Mouse (Mus musculus): ENCODE results near the gene Itih2. TPM values are rescaled to one million over a fixed set of nuclear protein-coding genes. Genes with fewer than 3 reads are reported as not detected.

Itih2 gene
- total RNA-seq, 1 experiment = not detected

DNA sequence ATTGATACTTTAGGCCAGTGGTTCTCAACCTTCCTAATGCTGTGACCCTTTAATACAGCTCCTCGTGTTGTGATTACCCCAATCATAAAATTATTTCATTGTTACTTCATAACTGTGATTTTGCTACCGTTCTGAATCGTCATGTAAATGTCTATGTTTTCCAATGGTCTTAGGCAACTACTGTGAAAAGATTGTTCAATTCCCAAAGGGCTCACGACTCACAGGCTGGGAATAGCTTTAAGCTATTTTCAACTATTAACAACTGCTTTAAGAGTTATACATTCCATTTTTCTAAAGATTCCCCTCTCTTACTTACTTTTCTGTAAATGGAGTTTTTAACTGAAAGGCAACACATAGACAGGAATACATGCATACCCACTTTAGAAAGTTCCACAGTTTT is 30.8 kb upstream of the Itih2 start:
- Histone ChIP-seq H3K36me3 (ENCODE audit: control insufficient read depth, insufficient read depth, low read length, poor library complexity, severe bottlenecking) (no peaks in the 10 kb centered on the region), H3K9ac (ENCODE audit: insufficient read depth, low read depth, low read length, poor library complexity, severe bottlenecking) (no peak overlapping the region), H3K27ac (ENCODE audit: insufficient read depth, low read depth, low read length, poor library complexity, severe bottlenecking) (no peak overlapping the region), H3K4me1 (ENCODE audit: control insufficient read depth in 2 of 2, insufficient read depth in 2 of 2, low read length in 2 of 2, poor library complexity in 1 of 2) (no peaks in the 10 kb centered on the region), H3K9me3 (ENCODE audit: control insufficient read depth, insufficient read depth, low read depth, low read length) (no peaks in the 10 kb centered on the region), H3K4me3 (ENCODE audit: insufficient read depth in 1 of 2, low read depth in 1 of 2, low read length in 2 of 2, poor library complexity in 1 of 2, severe bottlenecking in 1 of 2) (no peak overlapping the region)
- no peak for TF ChIP-seq ZNF384 (IDR thresholded peaks at IDR 0.05; ENCODE audit: low read depth, low read length)
- TF ChIP-seq ZC3H11A (IDR thresholded peaks at IDR 0.05; ENCODE audit: borderline replicate concordance, low read depth, low read length) = no peak
- no peak for TF ChIP-seq CHD2 (IDR thresholded peaks at IDR 0.05; ENCODE audit: low read depth, low read length)
- no peak for TF ChIP-seq HCFC1 (IDR thresholded peaks at IDR 0.05; ENCODE audit: borderline replicate concordance, insufficient read depth, low read length)
- no peak for TF ChIP-seq MAFK (IDR thresholded peaks at IDR 0.05; ENCODE audit: insufficient read depth, low read depth, low read length)
- no peak for DNase-seq (ENCODE audit: low read depth, low spot score)
- in situ Hi-C loops (cut with MboI; ENCODE audit: low sequenced_read_pairs in 2 of 2, unreplicated experiment in 2 of 2) = no loop called here

DNA sequence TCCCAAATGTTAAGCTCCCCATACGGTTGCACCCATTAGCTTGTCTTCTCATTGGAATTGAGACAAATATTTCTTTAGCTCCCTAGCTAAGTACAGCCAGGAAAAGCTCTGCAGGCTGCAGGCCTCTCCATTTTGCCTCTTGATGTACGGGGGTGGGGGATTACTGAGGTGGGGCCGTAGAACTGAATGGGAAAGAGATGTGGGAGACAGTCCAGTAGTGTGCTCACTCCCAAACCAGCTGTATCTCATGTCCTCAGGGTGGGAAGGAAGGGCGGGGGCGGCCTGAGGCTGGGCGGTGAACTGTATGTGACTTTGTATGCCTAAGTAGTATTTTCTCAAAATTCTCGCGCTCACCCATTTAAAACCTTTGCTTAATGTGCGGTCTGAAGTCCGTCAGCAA is 26.0 kb upstream of the Itih2 start:
- peaks cover 0 to 2% of the 10 kb centered on the region in 2 experiments; a peak in 1 of 4 replicates for H3K4me1 ChIP-seq (ENCODE audit: control insufficient read depth in 2 of 2, insufficient read depth in 2 of 2, low read length in 2 of 2, poor library complexity in 1 of 2)
- TF ChIP-seq MAFK (IDR thresholded peaks at IDR 0.05; ENCODE audit: insufficient read depth, low read depth, low read length) (no peak), HCFC1 (IDR thresholded peaks at IDR 0.05; ENCODE audit: borderline replicate concordance, insufficient read depth, low read length) (no peak), ZC3H11A (IDR thresholded peaks at IDR 0.05; ENCODE audit: borderline replicate concordance, low read depth, low read length) (no peak), ZNF384 (IDR thresholded peaks at IDR 0.05; ENCODE audit: low read depth, low read length) (no peak)
- no peaks in the 10 kb centered on the region for H3K9me3 ChIP-seq (ENCODE audit: control insufficient read depth, insufficient read depth, low read depth, low read length)
- H3K36me3 ChIP-seq (ENCODE audit: control insufficient read depth, insufficient read depth, low read length, poor library complexity, severe bottlenecking) = no peaks in the 10 kb centered on the region
- no peak overlapping the region for H3K27ac ChIP-seq (ENCODE audit: insufficient read depth, low read depth, low read length, poor library complexity, severe bottlenecking)
- in situ Hi-C loops (cut with MboI; ENCODE audit: low sequenced_read_pairs in 2 of 2, unreplicated experiment in 2 of 2) = no loop called here
- H3K9ac ChIP-seq (ENCODE audit: insufficient read depth, low read depth, low read length, poor library complexity, severe bottlenecking) = no peak overlapping the region
- DNase-seq (ENCODE audit: low read depth, low spot score) = no peak
- H3K4me3 ChIP-seq (ENCODE audit: insufficient read depth in 1 of 2, low read depth in 1 of 2, low read length in 2 of 2, poor library complexity in 1 of 2, severe bottlenecking in 1 of 2) = no peak overlapping the region

DNA sequence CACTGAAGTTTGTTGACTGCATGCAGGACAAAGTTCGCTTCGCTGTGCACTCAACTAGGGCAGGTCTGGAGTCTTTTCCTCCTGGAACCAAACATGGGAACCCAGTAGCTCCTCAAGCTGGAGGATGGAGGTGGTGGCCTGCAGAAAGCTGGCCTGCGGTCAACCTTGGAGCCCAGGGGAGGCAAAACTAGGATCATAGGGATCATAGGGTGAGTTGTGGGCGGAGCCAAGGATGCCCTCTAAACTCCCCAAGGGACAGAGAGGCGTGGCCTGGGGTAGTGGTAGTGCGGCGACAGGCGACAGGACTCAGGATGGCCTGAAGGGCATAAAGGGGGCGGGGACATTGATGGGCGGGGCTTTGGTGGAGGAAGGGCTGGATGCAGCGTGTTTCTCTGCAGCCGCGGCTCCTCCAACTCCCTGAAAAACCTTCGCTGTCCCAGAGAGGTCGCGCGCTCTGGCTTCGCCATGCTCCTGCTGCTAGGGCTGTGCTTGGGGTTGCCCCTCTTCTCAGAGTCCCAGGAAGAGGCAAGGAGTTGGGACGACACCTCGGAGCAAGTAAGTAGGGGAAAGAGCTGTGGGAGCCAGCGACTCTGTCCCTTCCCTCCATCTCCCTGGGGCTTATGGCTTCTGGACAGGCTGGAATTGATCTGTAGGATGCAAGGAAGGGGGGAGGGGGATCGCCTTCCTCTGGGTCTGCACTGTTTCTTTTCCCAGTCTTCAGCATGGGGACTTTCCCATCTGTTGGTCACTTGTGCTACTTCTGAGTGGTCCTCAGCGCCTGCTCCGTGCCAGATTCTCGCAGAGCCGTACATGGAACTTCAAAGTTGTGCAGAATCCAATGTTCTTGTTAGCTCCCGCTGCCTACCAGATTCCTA is 22.2 kb upstream of the Itih2 start, which contains the start of gene Itih5:
Itih5 (plus strand) TSS at position 371 of the 875 bp plus-strand sequence.
- Histone ChIP-seq H3K9ac (ENCODE audit: insufficient read depth, low read depth, low read length, poor library complexity, severe bottlenecking) (peak within 1 kb of the TSS; percentile 9; the same call in 1 of the 2 replicates), H3K4me3 (ENCODE audit: insufficient read depth in 1 of 2, low read depth in 1 of 2, low read length in 2 of 2, poor library complexity in 1 of 2, severe bottlenecking in 1 of 2) (peak within 1 kb of the TSS; percentile 51 to 58), H3K4me1 (ENCODE audit: control insufficient read depth in 2 of 2, insufficient read depth in 2 of 2, low read length in 2 of 2, poor library complexity in 1 of 2) (peaks cover 0 to 2% of the 10 kb centered on the region in 2 experiments; a peak in 1 of 4 replicates), H3K36me3 (ENCODE audit: control insufficient read depth, insufficient read depth, low read length, poor library complexity, severe bottlenecking) (no peaks in the 10 kb centered on the region), H3K27ac (ENCODE audit: insufficient read depth, low read depth, low read length, poor library complexity, severe bottlenecking) (no peak within 1 kb of the TSS), H3K9me3 (ENCODE audit: control insufficient read depth, insufficient read depth, low read depth, low read length) (no peaks in the 10 kb centered on the region)
- no peak for TF ChIP-seq CHD2 (IDR thresholded peaks at IDR 0.05; ENCODE audit: low read depth, low read length)
- TF ChIP-seq ZNF384 (IDR thresholded peaks at IDR 0.05; ENCODE audit: low read depth, low read length) = no peak
- no peak for TF ChIP-seq ZC3H11A (IDR thresholded peaks at IDR 0.05; ENCODE audit: borderline replicate concordance, low read depth, low read length)
- no peak for TF ChIP-seq HCFC1 (IDR thresholded peaks at IDR 0.05; ENCODE audit: borderline replicate concordance, insufficient read depth, low read length)
- TF ChIP-seq MAFK (IDR thresholded peaks at IDR 0.05; ENCODE audit: insufficient read depth, low read depth, low read length) = no peak
- DNase-seq (ENCODE audit: low read depth, low spot score) = peak; percentile 78
- in situ Hi-C loops (cut with MboI; ENCODE audit: low sequenced_read_pairs in 2 of 2, unreplicated experiment in 2 of 2) = no loop called here

DNA sequence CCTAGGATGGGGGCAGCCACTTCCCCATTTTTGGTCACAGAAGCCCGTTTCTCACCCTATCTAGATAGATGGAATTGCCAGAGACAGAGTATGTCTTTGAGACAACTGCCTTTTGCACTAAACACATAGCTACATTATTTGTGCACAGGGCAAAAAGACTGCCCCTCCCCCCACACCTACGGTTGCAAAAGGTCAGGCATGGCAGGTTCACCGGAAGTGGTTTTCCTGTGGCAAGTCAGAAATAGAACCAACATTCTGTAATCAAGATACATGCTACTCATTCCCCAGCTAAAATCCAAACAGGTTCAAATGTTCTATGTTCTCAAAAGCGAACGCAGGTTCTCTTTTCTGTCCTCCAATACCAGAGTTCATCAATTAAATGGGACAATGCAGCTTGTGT is 21.4 kb upstream of the Itih2 start:
- in situ Hi-C loops (cut with MboI; ENCODE audit: low sequenced_read_pairs in 2 of 2, unreplicated experiment in 2 of 2) = no loop called here
- no peaks in the 10 kb centered on the region for H3K36me3 ChIP-seq (ENCODE audit: control insufficient read depth, insufficient read depth, low read length, poor library complexity, severe bottlenecking)
- no peak for TF ChIP-seq MAFK (IDR thresholded peaks at IDR 0.05; ENCODE audit: insufficient read depth, low read depth, low read length)
- DNase-seq (ENCODE audit: low read depth, low spot score) = no peak
- no peaks in the 10 kb centered on the region for H3K9me3 ChIP-seq (ENCODE audit: control insufficient read depth, insufficient read depth, low read depth, low read length)
- peaks cover 0 to 2% of the 10 kb centered on the region in 2 experiments; a peak in 1 of 4 replicates for H3K4me1 ChIP-seq (ENCODE audit: control insufficient read depth in 2 of 2, insufficient read depth in 2 of 2, low read length in 2 of 2, poor library complexity in 1 of 2)
- no peak overlapping the region for H3K9ac ChIP-seq (ENCODE audit: insufficient read depth, low read depth, low read length, poor library complexity, severe bottlenecking)
- no peak overlapping the region for H3K27ac ChIP-seq (ENCODE audit: insufficient read depth, low read depth, low read length, poor library complexity, severe bottlenecking)
- no peak overlapping the region for H3K4me3 ChIP-seq (ENCODE audit: insufficient read depth in 1 of 2, low read depth in 1 of 2, low read length in 2 of 2, poor library complexity in 1 of 2, severe bottlenecking in 1 of 2)

All from ES-E14 (cell line).